Mouse (Mus musculus) C2C12 (cell line): Measurements from ENCODE around the gene Ror1. TPM values are rescaled to one million over a fixed set of nuclear protein-coding genes. Genes with fewer than 3 reads are reported as not detected.

Experiments used
- H3K27me3 ChIP-seq: one replicate; pipeline ENCODE4 v1.6.1; 2011; ENCODE audit not compliant: control insufficient read depth, insufficient read depth, insufficient read length
- H3K36me3 ChIP-seq: one replicate; pipeline ENCODE4 v1.6.1; 2011; ENCODE audit not compliant: control insufficient read depth, insufficient read depth
- H3K4me3 ChIP-seq: one replicate; pipeline ENCODE4 v1.5.1; 2011; ENCODE audit warnings: mild to moderate bottlenecking, control low read depth; ENCODE audit not compliant: poor library complexity, insufficient read depth, severe bottlenecking
- H3K79me2 ChIP-seq: one replicate; pipeline ENCODE4 v1.6.1; 2011; ENCODE audit not compliant: control insufficient read depth, insufficient read depth
- H3K79me3 ChIP-seq: one replicate; pipeline ENCODE4 v1.6.1; 2011; ENCODE audit warnings: low read depth, control low read depth
- H3ac ChIP-seq: one replicate; pipeline ENCODE3; 2011; ENCODE audit warnings: low read depth; ENCODE audit not compliant: control insufficient read depth, insufficient read length
- CEBPB ChIP-seq: IDR thresholded peaks from one replicate; pipeline ENCODE4 v1.6.1; 2011; ENCODE audit warnings: low read depth, mild to moderate bottlenecking, control low read depth, moderate library complexity
- CTCF ChIP-seq: IDR thresholded peaks from one replicate; pipeline ENCODE4 v1.5.1; 2011; ENCODE audit not compliant: control insufficient read depth, insufficient read depth, insufficient read length
- FOSL1 ChIP-seq: IDR thresholded peaks from one replicate; pipeline ENCODE4 v1.8.0; 2011; ENCODE audit warnings: mild to moderate bottlenecking, low read length; ENCODE audit not compliant: poor library complexity, insufficient read depth, severe bottlenecking
- MAX ChIP-seq: IDR thresholded peaks from one replicate; pipeline ENCODE4 v1.6.1; 2011; ENCODE audit warnings: mild to moderate bottlenecking, control low read depth
- MYOD1 ChIP-seq: IDR thresholded peaks from one replicate; pipeline ENCODE4 v1.6.1; 2011; ENCODE audit warnings: low read depth; ENCODE audit not compliant: control insufficient read depth, insufficient read length
- MYOG ChIP-seq: IDR thresholded peaks from one replicate; pipeline ENCODE4 v1.6.1; 2011; ENCODE audit not compliant: control insufficient read depth, insufficient read length; ENCODE audit errors: extremely low read depth
- USF1 ChIP-seq: IDR thresholded peaks from one replicate; pipeline ENCODE4 v1.6.1; 2011; ENCODE audit warnings: low read depth, mild to moderate bottlenecking, control low read depth, moderate library complexity
- polyA plus RNA-seq: library from polyadenylated mRNA; unstranded; fragments of >200 nt; fragmentation: generic; extraction: Trizol; gene quantifications from one replicate; pipeline ENCODE4 v1.2.1, GENCODE M21; 2012; ENCODE audit warnings: missing spikeins

The Ror1 gene
- polyA plus RNA-seq, 1 experiment, result 0.04 TPM

GRCm38 (mm10) chr4:100324719-100325515 is 229.3 kb downstream of the Ror1 start:
- no peaks in the 10 kb centered on the region for H3K36me3 ChIP-seq

GRCm38 (mm10) chr4:100328361-100328970 is 232.9 kb downstream of the Ror1 start:
- H3K79me3 ChIP-seq, result no peaks in the 10 kb centered on the region
- no peak overlapping the region for H3K4me3 ChIP-seq
- H3K79me2 ChIP-seq, result no peaks in the 10 kb centered on the region
- H3K36me3 ChIP-seq, result no peaks in the 10 kb centered on the region
- no peaks in the 10 kb centered on the region for H3K27me3 ChIP-seq
- H3ac ChIP-seq, result no peak overlapping the region
- no peak for TF ChIP-seq MAX
- no peak for TF ChIP-seq CEBPB
- TF ChIP-seq MYOG, result no peak

More at GRCm38 (mm10) chr4:100324719-100325515, 229.3 kb downstream of the Ror1 start:
- H3K4me3 ChIP-seq, result no peak overlapping the region
- no peaks in the 10 kb centered on the region for H3K27me3 ChIP-seq
- no peaks in the 10 kb centered on the region for H3K79me3 ChIP-seq
- TF ChIP-seq MYOD1 (no peak), MAX (no peak), CEBPB (no peak), FOSL1 (no peak), MYOG (no peak), USF1 (no peak), CTCF (no peak)
- no peaks in the 10 kb centered on the region for H3K79me2 ChIP-seq
- H3ac ChIP-seq, result no peak overlapping the region

- no peak overlapping the region for H3K4me3 ChIP-seq
- H3ac ChIP-seq, result no peak overlapping the region
- H3K79me3 ChIP-seq, result no peaks in the 10 kb centered on the region
- no peak for TF ChIP-seq MYOD1
- TF ChIP-seq MAX, result no peak
- TF ChIP-seq FOSL1, result no peak
- no peak for TF ChIP-seq USF1
- H3K79me2 ChIP-seq, result no peaks in the 10 kb centered on the region
- H3K27me3 ChIP-seq, result no peaks in the 10 kb centered on the region
- no peaks in the 10 kb centered on the region for H3K36me3 ChIP-seq
These were observed 239.6 kb downstream of the Ror1 start for GRCm38 (mm10) chr4:100335168-100335567.

GRCm38 (mm10) chr4:100347791-100348190 is 252.2 kb downstream of the Ror1 start:
- Histone ChIP-seq H3K79me2 (no peaks in the 10 kb centered on the region), H3ac (no peak overlapping the region), H3K79me3 (no peaks in the 10 kb centered on the region), H3K27me3 (no peaks in the 10 kb centered on the region), H3K36me3 (no peaks in the 10 kb centered on the region), H3K4me3 (no peak overlapping the region)
- TF ChIP-seq MAX (no peak), CTCF (no peak), USF1 (no peak), CEBPB (no peak), MYOG (no peak), MYOD1 (no peak), FOSL1 (no peak)

GRCm38 (mm10) chr4:100350106-100350795 is 254.7 kb downstream of the Ror1 start:
- no peaks in the 10 kb centered on the region for H3K79me2 ChIP-seq
- no peaks in the 10 kb centered on the region for H3K27me3 ChIP-seq

More at GRCm38 (mm10) chr4:100350106-100350795, 254.7 kb downstream of the Ror1 start:
- TF ChIP-seq MYOG, result no peak
- no peak for TF ChIP-seq USF1
- no peak for TF ChIP-seq CTCF
- no peak for TF ChIP-seq MYOD1
- no peak for TF ChIP-seq MAX
- TF ChIP-seq CEBPB, result no peak
- TF ChIP-seq FOSL1, result no peak
- no peak overlapping the region for H3ac ChIP-seq
- no peaks in the 10 kb centered on the region for H3K79me3 ChIP-seq
- H3K4me3 ChIP-seq, result no peak overlapping the region
- no peaks in the 10 kb centered on the region for H3K36me3 ChIP-seq
